Mouse (Mus musculus): ENCODE results near the gene Zfp583. TPM values are rescaled to one million over a fixed set of nuclear protein-coding genes. Genes with fewer than 3 reads are reported as not detected.

The Zfp583 gene
- polyA plus RNA-seq, 1 experiment from 2014 or later: 4.0 TPM

DNA sequence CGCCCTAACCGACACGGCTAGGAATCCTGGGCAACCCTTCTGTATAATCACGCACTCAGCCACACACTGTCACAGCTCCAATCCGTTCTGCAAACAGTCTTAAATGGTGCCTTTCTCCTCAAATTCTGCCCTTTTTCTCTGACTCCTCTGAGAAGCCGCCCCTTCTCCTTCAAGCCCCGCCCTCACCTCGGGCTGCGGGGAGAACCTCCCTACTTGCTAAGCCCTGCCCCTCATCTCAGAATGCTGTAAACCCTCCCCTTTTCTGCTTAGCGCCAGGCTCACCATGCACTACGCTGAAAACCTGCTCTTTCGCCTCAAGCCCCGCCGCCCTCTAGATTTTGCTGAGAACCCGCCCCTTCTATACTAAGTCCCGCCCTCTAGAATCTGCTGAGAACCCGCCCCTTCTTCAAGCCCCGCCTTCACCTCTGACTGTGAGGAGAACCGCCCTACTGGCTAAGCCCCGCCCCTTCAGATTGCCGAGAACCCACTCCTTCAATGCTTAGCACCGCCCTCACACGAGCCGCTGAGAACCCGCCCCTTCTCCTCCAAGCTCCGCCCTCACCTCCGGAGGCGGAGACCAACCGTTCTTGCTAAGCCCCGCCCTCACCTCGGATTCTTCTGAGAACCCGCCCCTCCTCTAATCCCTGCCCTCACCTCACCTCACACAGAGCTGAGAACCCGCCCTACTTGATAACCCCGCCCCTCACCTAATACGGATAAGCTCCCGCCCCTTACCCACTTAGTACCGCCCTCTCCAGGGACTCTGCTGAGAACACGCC is 31.4 kb upstream of the Zfp583 start:
- peak overlapping the region; percentile 81 for H3K27ac ChIP-seq (ENCODE audit: low read depth)
- H3K9ac ChIP-seq (ENCODE audit: low read length): peak overlapping the region; percentile 47
- H3K36me3 ChIP-seq (ENCODE audit: control insufficient read depth, insufficient read depth, low read length): no peaks in the 10 kb centered on the region
- ATAC-seq (replicated peaks; ENCODE audit: low FRiP score, low TSS enrichment, low read depth): peak; percentile 93
- peak overlapping the region; percentile 49 for H3K4me3 ChIP-seq (ENCODE audit: low read depth, low read length)
- peak overlapping the region; percentile 76 for H3K4me2 ChIP-seq (ENCODE audit: low read length)
- H3K4me1 ChIP-seq (replicated peaks; ENCODE audit: control insufficient read depth, insufficient read depth, low read length): peaks cover 4% of the 10 kb centered on the region; the same call in 1 of the 2 replicates
- DNase-seq (ENCODE audit: low spot score): peak; percentile 99
- whole genome bisulfite sequencing: 1% methylated on average over 38 of the region's 38 CpGs
- no peaks in the 10 kb centered on the region for H3K27me3 ChIP-seq (replicated peaks; ENCODE audit: control insufficient read depth, insufficient read depth, low read length)
- no peaks in the 10 kb centered on the region for H3K9me3 ChIP-seq (ENCODE audit: control insufficient read depth, low read length)

DNA sequence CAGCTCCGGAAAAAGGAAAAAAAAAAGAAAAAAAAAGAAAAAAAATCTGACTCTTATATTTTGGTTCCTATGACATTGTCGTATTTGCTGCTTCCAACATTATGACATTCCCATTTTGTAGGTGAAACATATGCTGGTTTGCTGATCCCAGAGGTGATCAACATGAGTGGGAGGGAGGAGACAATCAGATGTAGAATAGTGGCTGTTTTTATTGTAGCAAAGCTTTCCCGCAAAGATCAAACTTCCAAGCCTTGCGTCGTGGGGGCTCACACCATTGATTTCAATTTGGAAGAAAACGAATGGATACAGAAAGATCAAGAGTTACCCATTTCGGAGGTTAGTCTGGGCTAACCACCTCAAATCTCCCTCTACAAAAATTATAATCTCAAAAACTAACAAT is 30.7 kb upstream of the Zfp583 start:
- Histone ChIP-seq H3K9me3 (ENCODE audit: control insufficient read depth, low read length) (no peaks in the 10 kb centered on the region), H3K4me1 (replicated peaks; ENCODE audit: control insufficient read depth, insufficient read depth, low read length) (peaks cover 4% of the 10 kb centered on the region; the same call in 1 of the 2 replicates), H3K36me3 (ENCODE audit: control insufficient read depth, insufficient read depth, low read length) (no peaks in the 10 kb centered on the region), H3K27me3 (replicated peaks; ENCODE audit: control insufficient read depth, insufficient read depth, low read length) (no peaks in the 10 kb centered on the region), H3K9ac (ENCODE audit: low read length) (peak overlapping the region; percentile 47), H3K4me3 (ENCODE audit: low read depth, low read length) (peak overlapping the region; percentile 49), H3K4me2 (ENCODE audit: low read length) (peak overlapping the region; percentile 56), H3K27ac (ENCODE audit: low read depth) (peak overlapping the region; percentile 81)
- 29% methylated on average over 7 of the region's 7 CpGs for WGBS
- no peak for ATAC-seq (replicated peaks; ENCODE audit: low FRiP score, low TSS enrichment, low read depth)
- DNase-seq (ENCODE audit: low spot score): no peak

DNA sequence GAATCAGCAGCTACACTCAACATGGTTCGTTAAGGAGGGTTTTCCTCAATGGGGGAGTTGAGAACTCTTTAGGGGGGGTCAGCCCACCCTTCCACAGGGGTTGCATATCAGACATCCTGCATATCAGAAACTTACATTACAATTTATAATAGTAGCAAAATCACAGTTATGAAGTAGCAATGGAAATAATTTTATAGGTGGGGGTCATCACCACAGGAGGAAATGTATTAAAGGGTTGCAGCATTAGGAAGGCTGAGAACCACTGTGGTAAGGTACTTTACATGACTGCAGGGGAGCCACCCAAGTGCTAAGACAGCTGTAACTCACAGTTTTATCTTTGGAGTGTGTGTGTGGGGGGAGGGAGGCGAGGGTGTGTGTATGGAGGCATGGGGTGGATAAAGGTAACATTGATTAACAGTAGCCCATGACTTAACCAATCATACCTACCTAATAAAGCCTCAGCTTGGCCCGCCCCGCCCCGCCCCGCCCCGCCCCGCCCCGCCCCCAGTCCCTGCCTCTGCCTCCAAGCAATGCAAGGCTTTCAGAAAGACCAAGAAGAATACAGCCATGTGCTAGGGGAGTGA is 29.5 kb upstream of the Zfp583 start:
- no peak overlapping the region for H3K27ac ChIP-seq (ENCODE audit: low read depth)
- WGBS: 14% methylated on average over 9 of the region's 9 CpGs
- H3K4me2 ChIP-seq (ENCODE audit: low read length): no peak overlapping the region
- no peaks in the 10 kb centered on the region for H3K36me3 ChIP-seq (ENCODE audit: control insufficient read depth, insufficient read depth, low read length)
- H3K4me1 ChIP-seq (replicated peaks; ENCODE audit: control insufficient read depth, insufficient read depth, low read length): peaks cover 4% of the 10 kb centered on the region; the same call in 1 of the 2 replicates
- H3K27me3 ChIP-seq (replicated peaks; ENCODE audit: control insufficient read depth, insufficient read depth, low read length): no peaks in the 10 kb centered on the region
- no peak overlapping the region for H3K4me3 ChIP-seq (ENCODE audit: low read depth, low read length)
- DNase-seq (ENCODE audit: low spot score): no peak
- no peak overlapping the region for H3K9ac ChIP-seq (ENCODE audit: low read length)
- ATAC-seq (replicated peaks; ENCODE audit: low FRiP score, low TSS enrichment, low read depth): no peak
- no peaks in the 10 kb centered on the region for H3K9me3 ChIP-seq (ENCODE audit: control insufficient read depth, low read length)

DNA sequence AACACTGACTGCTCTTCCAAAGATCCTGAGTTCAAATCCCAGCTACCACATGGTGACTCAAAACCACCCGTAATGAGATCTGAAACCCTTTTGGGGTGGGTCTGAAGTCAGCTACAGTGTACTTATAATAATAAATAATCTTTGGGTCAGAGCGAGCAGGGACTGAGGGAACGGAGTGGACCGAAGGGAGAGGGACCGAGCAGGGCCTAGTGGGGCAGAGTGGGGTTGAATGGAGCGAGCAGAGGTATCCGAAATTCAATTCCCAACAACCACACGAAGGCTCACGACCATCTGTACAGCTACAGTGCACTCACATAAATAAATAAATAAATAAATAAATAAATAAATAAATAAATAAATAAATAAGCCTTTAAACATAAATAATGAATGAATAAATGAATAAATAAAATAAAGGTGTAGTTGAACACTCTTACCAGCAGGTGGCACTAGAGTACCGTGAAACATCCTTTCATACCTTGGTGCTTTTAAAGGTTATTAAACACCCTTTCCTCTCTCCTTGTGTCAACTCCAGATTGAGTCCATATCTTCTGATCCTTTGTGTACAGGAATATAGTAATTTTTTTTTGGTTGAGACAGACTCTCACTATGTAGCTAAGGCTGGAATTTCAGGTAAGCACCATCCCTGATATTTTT is 28.0 kb upstream of the Zfp583 start:
- ATAC-seq (replicated peaks; ENCODE audit: low FRiP score, low TSS enrichment, low read depth): no peak

DNA sequence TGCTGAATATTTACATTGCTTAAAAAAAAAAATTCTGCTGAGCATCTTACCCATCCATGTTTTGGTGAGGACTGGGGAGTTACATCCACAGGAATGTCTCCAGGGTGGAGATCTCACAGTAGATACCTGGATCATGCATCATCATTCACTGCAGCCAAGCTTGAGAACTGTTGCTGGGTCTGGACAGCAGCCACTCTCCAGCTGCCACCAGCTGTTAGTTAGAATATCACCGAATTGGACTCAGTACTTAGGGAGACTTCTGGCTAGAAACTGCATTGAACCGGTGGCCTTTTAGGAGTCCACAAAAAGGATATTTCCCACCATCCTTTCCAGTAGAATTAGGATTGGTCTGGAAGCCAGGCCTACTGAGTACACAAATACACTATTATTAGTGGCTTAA is 27.0 kb upstream of the Zfp583 start:
- no peaks in the 10 kb centered on the region for H3K9me3 ChIP-seq (ENCODE audit: control insufficient read depth, low read length)
- no peak overlapping the region for H3K27ac ChIP-seq (ENCODE audit: low read depth)
- ATAC-seq (replicated peaks; ENCODE audit: low FRiP score, low TSS enrichment, low read depth) (no peak), DNase-seq (ENCODE audit: low spot score) (no peak)
- H3K4me1 ChIP-seq (replicated peaks; ENCODE audit: control insufficient read depth, insufficient read depth, low read length): no peaks in the 10 kb centered on the region
- H3K36me3 ChIP-seq (ENCODE audit: control insufficient read depth, insufficient read depth, low read length): peaks cover 11% of the 10 kb centered on the region
- H3K4me2 ChIP-seq (ENCODE audit: low read length): no peak overlapping the region
- no peak overlapping the region for H3K9ac ChIP-seq (ENCODE audit: low read length)
- WGBS: 59% methylated on average over 2 of the region's 2 CpGs
- no peak overlapping the region for H3K4me3 ChIP-seq (ENCODE audit: low read depth, low read length)
- no peaks in the 10 kb centered on the region for H3K27me3 ChIP-seq (replicated peaks; ENCODE audit: control insufficient read depth, insufficient read depth, low read length)

More for the DNA sequence above, 28.0 kb upstream of the Zfp583 start:
- Histone ChIP-seq H3K4me3 (ENCODE audit: low read depth, low read length) (no peak overlapping the region), H3K4me2 (ENCODE audit: low read length) (no peak overlapping the region), H3K9me3 (ENCODE audit: control insufficient read depth, low read length) (no peaks in the 10 kb centered on the region), H3K36me3 (ENCODE audit: control insufficient read depth, insufficient read depth, low read length) (peaks cover 2% of the 10 kb centered on the region; the same call in 1 of the 2 replicates), H3K27ac (ENCODE audit: low read depth) (no peak overlapping the region), H3K27me3 (replicated peaks; ENCODE audit: control insufficient read depth, insufficient read depth, low read length) (no peaks in the 10 kb centered on the region), H3K9ac (ENCODE audit: low read length) (no peak overlapping the region), H3K4me1 (replicated peaks; ENCODE audit: control insufficient read depth, insufficient read depth, low read length) (peaks cover 4% of the 10 kb centered on the region; the same call in 1 of the 2 replicates)
- DNase-seq (ENCODE audit: low spot score): peak; percentile 59
- 55% methylated on average over 10 of the region's 10 CpGs for WGBS

DNA sequence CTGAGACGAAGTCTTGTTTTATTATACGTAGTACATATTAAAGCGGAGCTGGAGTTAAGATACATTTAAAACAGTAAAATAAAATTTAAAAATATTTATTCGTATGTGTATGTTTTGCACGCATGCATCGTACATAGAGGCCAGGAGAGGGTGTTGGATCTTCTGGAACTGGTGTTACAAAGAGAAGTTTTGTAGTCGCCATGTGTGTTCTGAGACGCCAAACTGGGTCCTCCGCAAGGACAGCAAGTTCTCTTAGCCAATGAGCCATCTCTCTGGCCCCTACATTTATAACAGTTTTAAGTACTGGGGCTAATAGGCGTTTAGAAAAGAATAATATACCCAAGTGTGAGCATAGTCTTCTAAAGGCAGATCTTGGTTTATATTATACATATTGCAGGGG is 13.0 kb upstream of the Zfp583 start:
- H3K4me1 ChIP-seq (replicated peaks; ENCODE audit: control insufficient read depth, insufficient read depth, low read length): peaks cover 3% of the 10 kb centered on the region; the same call in 1 of the 2 replicates
- H3K9me3 ChIP-seq (ENCODE audit: control insufficient read depth, low read length): no peaks in the 10 kb centered on the region
- no peak overlapping the region for H3K27ac ChIP-seq (ENCODE audit: low read depth)
- DNase-seq (ENCODE audit: low spot score) (no peak), ATAC-seq (replicated peaks; ENCODE audit: low FRiP score, low TSS enrichment, low read depth) (no peak; the same call in 1 of the 2 replicates)
- peak overlapping the region; percentile 57 for H3K4me2 ChIP-seq (ENCODE audit: low read length)
- 30% methylated on average over 10 of the region's 10 CpGs for WGBS
- H3K27me3 ChIP-seq (replicated peaks; ENCODE audit: control insufficient read depth, insufficient read depth, low read length): no peaks in the 10 kb centered on the region
- H3K4me3 ChIP-seq (ENCODE audit: low read depth, low read length): peak overlapping the region; percentile 65
- no peaks in the 10 kb centered on the region for H3K36me3 ChIP-seq (ENCODE audit: control insufficient read depth, insufficient read depth, low read length)
- peak overlapping the region; percentile 48 for H3K9ac ChIP-seq (ENCODE audit: low read length)

DNA sequence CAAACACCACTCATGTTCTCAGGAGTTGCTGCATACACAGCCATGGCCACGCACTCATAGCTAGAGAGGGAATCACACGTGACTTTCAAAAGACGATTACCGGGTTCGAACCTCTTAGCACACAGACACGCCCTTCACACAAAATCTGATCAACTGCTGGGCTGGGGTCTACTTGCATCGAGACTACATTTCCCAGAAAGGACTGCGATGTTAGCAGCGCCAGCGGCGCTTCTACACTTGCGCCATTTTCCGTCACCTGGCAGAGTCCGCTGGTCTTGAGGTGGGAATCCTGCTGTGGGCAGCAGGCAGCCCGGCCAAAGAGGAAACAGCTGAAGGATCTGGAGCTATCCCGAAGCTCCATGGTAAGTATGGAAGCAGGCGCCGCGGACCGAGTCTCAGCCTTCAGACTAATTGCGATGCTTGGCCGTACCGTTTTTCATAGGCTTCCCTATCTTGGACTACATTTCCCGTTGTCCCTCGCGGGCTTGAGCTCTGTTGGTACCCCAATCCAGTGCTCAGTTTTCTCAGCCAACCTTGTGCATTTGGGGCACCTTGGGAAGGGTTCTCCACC is 12.5 kb upstream of the Zfp583 start, which contains the start of gene Gm3854:
TSS of gene Gm3854 (plus strand) at position 259 of the 571 bp plus-strand sequence.
- peaks cover 3% of the 10 kb centered on the region; the same call in 1 of the 2 replicates for H3K4me1 ChIP-seq (replicated peaks; ENCODE audit: control insufficient read depth, insufficient read depth, low read length)
- peak; percentile 91 for ATAC-seq (replicated peaks; ENCODE audit: low FRiP score, low TSS enrichment, low read depth)
- peak within 1 kb of the TSS; percentile 57 for H3K4me2 ChIP-seq (ENCODE audit: low read length)
- H3K9me3 ChIP-seq (ENCODE audit: control insufficient read depth, low read length): no peaks in the 10 kb centered on the region
- H3K36me3 ChIP-seq (ENCODE audit: control insufficient read depth, insufficient read depth, low read length): no peaks in the 10 kb centered on the region
- peak within 1 kb of the TSS; percentile 65 for H3K4me3 ChIP-seq (ENCODE audit: low read depth, low read length)
- 2% methylated on average over 26 of the region's 26 CpGs for WGBS
- no peak within 1 kb of the TSS for H3K27ac ChIP-seq (ENCODE audit: low read depth)
- peak within 1 kb of the TSS; percentile 48 for H3K9ac ChIP-seq (ENCODE audit: low read length)
- no peaks in the 10 kb centered on the region for H3K27me3 ChIP-seq (replicated peaks; ENCODE audit: control insufficient read depth, insufficient read depth, low read length)
- DNase-seq (ENCODE audit: low spot score): peak; percentile 87

DNA sequence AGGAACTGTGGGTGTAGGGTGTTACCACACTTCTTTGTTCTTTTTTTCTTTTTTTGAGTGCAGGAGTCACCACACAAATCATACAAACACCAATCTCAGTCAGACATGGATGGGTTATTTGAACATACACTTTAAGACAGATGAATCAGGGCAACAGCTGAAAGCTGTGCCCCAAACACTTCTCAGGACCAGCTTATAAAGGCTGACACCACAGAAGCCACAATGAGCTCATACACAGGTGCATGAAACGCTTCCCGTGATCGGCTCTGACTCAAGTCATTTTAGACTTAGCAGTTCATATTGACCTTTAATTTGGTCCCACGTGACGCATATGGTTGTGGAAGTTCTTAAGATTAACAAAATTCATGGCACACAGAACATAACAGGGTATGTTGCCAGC is 8.8 kb upstream of the Zfp583 start:
- Histone ChIP-seq H3K27ac (ENCODE audit: low read depth) (no peak overlapping the region), H3K36me3 (ENCODE audit: control insufficient read depth, insufficient read depth, low read length) (no peaks in the 10 kb centered on the region)
- WGBS: 79% methylated on average over 5 of the region's 5 CpGs

More for the DNA sequence above, 8.8 kb upstream of the Zfp583 start:
- Histone ChIP-seq H3K9me3 (ENCODE audit: control insufficient read depth, low read length) (no peaks in the 10 kb centered on the region), H3K9ac (ENCODE audit: low read length) (no peak overlapping the region), H3K4me1 (replicated peaks; ENCODE audit: control insufficient read depth, insufficient read depth, low read length) (peaks cover 3% of the 10 kb centered on the region; the same call in 1 of the 2 replicates), H3K4me2 (ENCODE audit: low read length) (no peak overlapping the region), H3K27me3 (replicated peaks; ENCODE audit: control insufficient read depth, insufficient read depth, low read length) (no peaks in the 10 kb centered on the region), H3K4me3 (ENCODE audit: low read depth, low read length) (no peak overlapping the region)
- DNase-seq (ENCODE audit: low spot score): no peak
- ATAC-seq (replicated peaks; ENCODE audit: low FRiP score, low TSS enrichment, low read depth): no peak
